Mouse (Mus musculus): Measurements from ENCODE around the gene Lrrc4c. TPM values are rescaled to one million over a fixed set of nuclear protein-coding genes. Genes with fewer than 3 reads are reported as not detected.

Gene Lrrc4c
- total and polyA plus RNA-seq, 3 experiments = not detected

DNA sequence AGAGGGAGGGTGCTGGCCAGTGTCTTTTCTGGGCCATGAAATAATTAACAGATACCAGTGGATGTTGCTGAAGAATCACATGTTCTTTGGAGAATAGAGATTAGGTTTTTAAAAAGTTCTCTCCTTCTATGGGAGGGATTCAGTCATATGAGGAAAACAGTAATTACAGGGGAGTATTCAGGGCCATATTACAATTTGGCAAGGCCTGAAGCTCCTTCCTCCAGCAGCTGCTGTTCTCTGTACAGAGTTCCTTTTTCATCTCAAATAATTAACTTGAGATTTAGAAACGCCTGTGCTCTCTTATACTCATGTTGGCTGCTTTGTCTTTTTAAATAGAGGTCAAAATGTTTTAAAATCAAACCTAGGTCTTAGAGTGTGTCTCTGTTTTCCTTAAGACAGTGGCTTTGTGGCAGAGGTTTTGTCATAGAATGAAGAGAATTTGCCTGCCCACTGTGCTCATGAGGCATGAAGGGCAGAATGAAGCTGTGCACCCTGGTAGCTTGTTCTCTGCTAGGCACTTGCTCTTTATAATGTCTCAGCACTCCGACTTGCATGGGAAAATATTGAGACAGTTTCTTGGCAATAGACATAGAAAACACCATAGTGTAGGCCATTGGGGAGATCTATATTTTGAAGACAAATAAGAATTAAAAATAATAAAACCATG is 1206.4 kb downstream of the Lrrc4c start:
- no peaks in the 10 kb centered on the region for H3K79me2 ChIP-seq (replicated peaks; ENCODE audit: control insufficient read depth, extremely low read depth, insufficient read depth, poor library complexity, severe bottlenecking)
- H3K36me3 ChIP-seq (replicated peaks in 1 of 2; ENCODE audit: control insufficient read depth in 1 of 2, insufficient read depth in 1 of 2, low read length in 1 of 2) = no peaks in the 10 kb centered on the region
- in situ Hi-C loops (cut with MboI; ENCODE audit: low pct_ligation_motif_present, low pct_unique_long_range_greater_than_20kb, low sequenced_read_pairs) = no loop called here
- no peaks in the 10 kb centered on the region for H3K4me1 ChIP-seq (ENCODE audit: control insufficient read depth in 1 of 2, insufficient read depth in 2 of 2)
- H3K4me2 ChIP-seq (ENCODE audit: insufficient read depth, low read depth, poor library complexity, severe bottlenecking) = no peak overlapping the region
- no peak overlapping the region for H3K27ac ChIP-seq (ENCODE audit: insufficient read depth, low read depth)
- no peak overlapping the region for H3K9ac ChIP-seq (ENCODE audit: insufficient read depth, low read depth)
- DNase-seq (ENCODE audit: extremely low read depth) = no peak
- no peak overlapping the region for H3K4me3 ChIP-seq (replicated peaks in 1 of 3; ENCODE audit: low read depth in 2 of 3, low read length in 2 of 3, poor library complexity in 1 of 3)
- no peaks in the 10 kb centered on the region for H3K27me3 ChIP-seq (replicated peaks)
- H3K9me3 ChIP-seq (replicated peaks; ENCODE audit: low read length) = peaks cover 28% of the 10 kb centered on the region
- dilution Hi-C loops (cut with MboI; ENCODE audit: extremely low pct_ligation_motif_present, extremely low pct_unique_long_range_greater_than_20kb, low sequenced_read_pairs) = no loop called here
- TF ChIP-seq GABPA (IDR thresholded peaks at IDR 0.05; ENCODE audit: insufficient replicate concordance, low read depth, low read length) (no peak), E2F4 (IDR thresholded peaks at IDR 0.05; ENCODE audit: insufficient replicate concordance, low read depth, low read length) (no peak), RAD21 (IDR thresholded peaks at IDR 0.05; ENCODE audit: low read depth, low read length) (no peak), JUN (IDR thresholded peaks at IDR 0.05; ENCODE audit: insufficient read depth, low read depth, low read length) (no peak), BHLHE40 (IDR thresholded peaks at IDR 0.05; ENCODE audit: low read depth, low read length) (no peak), NELFE (IDR thresholded peaks at IDR 0.05; ENCODE audit: low read depth, low read length) (no peak), EP300 (IDR thresholded peaks at IDR 0.05; ENCODE audit: low read length) (no peak), MEF2A (IDR thresholded peaks at IDR 0.05; ENCODE audit: borderline replicate concordance, low read depth, low read length) (no peak)

DNA sequence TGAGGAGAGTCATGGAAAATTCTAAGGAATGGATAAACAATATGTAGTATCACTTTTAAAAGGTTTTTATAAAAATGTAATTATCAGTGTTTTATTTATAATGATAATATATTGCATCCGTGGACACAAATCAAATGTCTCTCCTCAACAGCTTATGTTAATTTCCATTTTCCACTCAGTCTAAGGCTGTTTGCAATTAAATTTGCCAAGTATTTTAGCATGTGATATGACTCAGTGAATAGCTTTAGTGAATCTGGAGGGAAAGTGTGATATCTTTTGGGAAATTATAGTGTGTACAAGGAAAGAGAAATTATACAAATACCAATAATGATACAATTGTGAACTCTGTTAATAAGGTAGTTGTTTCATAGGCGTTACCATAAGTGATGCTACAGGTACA is 1207.1 kb downstream of the Lrrc4c start:
- TF ChIP-seq GABPA (IDR thresholded peaks at IDR 0.05; ENCODE audit: insufficient replicate concordance, low read depth, low read length) (no peak), TCF12 (IDR thresholded peaks at IDR 0.05; ENCODE audit: low read depth, low read length) (no peak), BHLHE40 (IDR thresholded peaks at IDR 0.05; ENCODE audit: low read depth, low read length) (no peak), PAX5 (IDR thresholded peaks at IDR 0.05; ENCODE audit: low read length) (no peak), JUND (conservative IDR thresholded peaks at IDR 0.05; ENCODE audit: low read depth, low read length) (no peak), EP300 (IDR thresholded peaks at IDR 0.05; ENCODE audit: low read length) (no peak), UBTF (IDR thresholded peaks at IDR 0.05; ENCODE audit: low read depth, low read length) (no peak), MEF2A (IDR thresholded peaks at IDR 0.05; ENCODE audit: borderline replicate concordance, low read depth, low read length) (no peak), TBP (conservative IDR thresholded peaks at IDR 0.05; ENCODE audit: low read depth, low read length) (no peak), POLR2AphosphoS2 (IDR thresholded peaks at IDR 0.05; ENCODE audit: low read depth, low read length) (no peak), USF1 (IDR thresholded peaks at IDR 0.05; ENCODE audit: low read depth, low read length) (no peak), E2F4 (IDR thresholded peaks at IDR 0.05; ENCODE audit: insufficient replicate concordance, low read depth, low read length) (no peak), IRF4 (IDR thresholded peaks at IDR 0.05; ENCODE audit: low read depth, low read length) (no peak)

More for the DNA sequence above, 1207.1 kb downstream of the Lrrc4c start:
- Histone ChIP-seq H3K27ac (ENCODE audit: insufficient read depth, low read depth) (no peak overlapping the region), H3K4me1 (ENCODE audit: control insufficient read depth in 1 of 2, insufficient read depth in 2 of 2) (no peaks in the 10 kb centered on the region), H3K79me2 (replicated peaks; ENCODE audit: control insufficient read depth, extremely low read depth, insufficient read depth, poor library complexity, severe bottlenecking) (no peaks in the 10 kb centered on the region), H3K4me2 (ENCODE audit: insufficient read depth, low read depth, poor library complexity, severe bottlenecking) (no peak overlapping the region), H3K36me3 (replicated peaks in 1 of 2; ENCODE audit: control insufficient read depth in 1 of 2, insufficient read depth in 1 of 2, low read length in 1 of 2) (no peaks in the 10 kb centered on the region), H3K27me3 (replicated peaks) (no peaks in the 10 kb centered on the region), H3K9ac (ENCODE audit: insufficient read depth, low read depth) (no peak overlapping the region), H3K9me3 (replicated peaks; ENCODE audit: low read length) (peaks cover 31% of the 10 kb centered on the region), H3K4me3 (replicated peaks in 1 of 3; ENCODE audit: low read depth in 2 of 3, low read length in 2 of 3, poor library complexity in 1 of 3) (no peak overlapping the region)
- dilution Hi-C loops (cut with MboI; ENCODE audit: extremely low pct_ligation_motif_present, extremely low pct_unique_long_range_greater_than_20kb, low sequenced_read_pairs) (no loop called here), in situ Hi-C loops (cut with MboI; ENCODE audit: low pct_ligation_motif_present, low pct_unique_long_range_greater_than_20kb, low sequenced_read_pairs) (no loop called here)
- DNase-seq (ENCODE audit: extremely low read depth) = no peak

Data from CH12.LX (cell line).